Mouse (Mus musculus) spleen, adult 2 months (tissue): ENCODE results near the gene Trim47. TPM values are rescaled to one million over a fixed set of nuclear protein-coding genes. Genes with fewer than 3 reads are reported as not detected.

Experiments
- DNase-seq, 2 experiments: peaks; one replicate each; pipeline versions ENCODE4 v3.0.0 to v3.0.0-alpha.2; 2012 to 2021; ENCODE audit warnings: low spot score in 2 of 2, low read depth in 1 of 2
- H3K27ac ChIP-seq: fragments of 200-500 bp; 2 replicates; pipeline ENCODE4 v1.5.1; 2012; ENCODE audit warnings: low read length, inconsistent platforms; ENCODE audit not compliant: insufficient read depth
- H3K27me3 ChIP-seq: fragments of 200-500 bp; 2 replicates; pipeline ENCODE4 v1.6.1; 2012; ENCODE audit warnings: mild to moderate bottlenecking, moderate library complexity, low read length, inconsistent platforms; ENCODE audit not compliant: control insufficient read depth, insufficient read depth
- H3K36me3 ChIP-seq: fragments of 200-500 bp; 2 replicates; pipeline ENCODE4 v1.6.1; 2012; ENCODE audit warnings: mild to moderate bottlenecking, low read length, inconsistent platforms; ENCODE audit not compliant: control insufficient read depth, insufficient read depth
- H3K4me1 ChIP-seq: fragments of 200-500 bp; 2 replicates; pipeline ENCODE4 v1.6.1; 2011; ENCODE audit warnings: inconsistent platforms; ENCODE audit not compliant: control insufficient read depth, insufficient read depth, insufficient read length
- H3K4me3 ChIP-seq: fragments of 200-500 bp; 2 replicates; pipeline ENCODE4 v1.5.1; 2011; ENCODE audit warnings: mild to moderate bottlenecking, inconsistent platforms; ENCODE audit not compliant: insufficient read depth, insufficient read length; ENCODE audit errors: extremely low read depth
- CTCF ChIP-seq: fragments of 200-500 bp; IDR thresholded peaks from 2 replicates; pipeline ENCODE4 v1.5.1; 2011; ENCODE audit warnings: mild to moderate bottlenecking, inconsistent platforms; ENCODE audit not compliant: insufficient read depth, insufficient read length, insufficient replicate concordance; ENCODE audit errors: extremely low read depth
- POLR2A ChIP-seq: fragments of 200-500 bp; IDR thresholded peaks from 2 replicates; pipeline ENCODE4 v1.6.1; 2011; ENCODE audit warnings: low read depth, low read length, inconsistent platforms
- WGBS: fragments of 180-500 bp; shearing (Covaris S2); methylation state at CpG from one replicate; pipeline ENCODE4 v1.1.7; 2018; 5-methylcytosine and 5-hydroxymethylcytosine counted together
- polyA plus RNA-seq: library from polyadenylated mRNA; depleted of rRNA; stranded (reverse); fragments of >200 nt; gene quantifications from 2 replicates; pipeline ENCODE4 v1.2.3, GENCODE M21; 2012

The Trim47 gene
- polyA plus RNA-seq, 1 experiment, result 19.4 TPM

DNA sequence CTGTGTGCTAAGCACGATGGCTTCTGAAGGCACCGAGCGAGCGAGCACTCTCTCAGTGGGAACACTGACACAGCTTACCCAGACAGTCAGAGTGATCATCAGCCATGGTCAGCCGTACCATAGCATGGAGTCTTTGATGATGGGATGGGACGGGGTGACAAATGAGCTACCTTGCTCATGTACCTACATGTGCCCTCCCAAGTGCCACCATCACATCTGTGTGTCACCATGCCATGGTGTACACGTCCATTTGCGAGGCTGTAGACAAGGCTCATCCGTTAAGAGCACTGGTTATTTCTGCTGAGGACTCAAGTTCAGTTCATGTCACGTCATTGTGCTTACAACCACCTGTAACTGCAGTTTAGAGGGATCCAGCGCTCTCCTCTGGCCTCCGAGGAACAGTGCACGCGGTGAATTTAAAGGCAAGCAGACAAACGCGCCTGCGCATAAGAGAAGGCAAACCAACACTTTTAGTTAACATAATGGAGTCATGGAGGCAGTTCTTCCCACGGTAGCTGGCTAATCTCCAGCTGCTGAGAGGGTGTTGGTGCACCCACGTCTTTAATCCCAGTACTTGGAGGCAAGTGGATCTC is 15.3 kb downstream of the Trim47 start:
- peaks cover 9% of the 10 kb centered on the region for H3K27me3 ChIP-seq
- 93% methylated on average over 19 of the region's 19 CpGs for WGBS
- peaks cover 10% of the 10 kb centered on the region for H3K4me1 ChIP-seq
- no peak for TF ChIP-seq POLR2A
- no peak for TF ChIP-seq CTCF
- H3K27ac ChIP-seq, result no peak overlapping the region
- H3K36me3 ChIP-seq, result peaks cover 3% of the 10 kb centered on the region; the same call in 1 of the 2 replicates
- no peak for DNase-seq
- no peak overlapping the region for H3K4me3 ChIP-seq

DNA sequence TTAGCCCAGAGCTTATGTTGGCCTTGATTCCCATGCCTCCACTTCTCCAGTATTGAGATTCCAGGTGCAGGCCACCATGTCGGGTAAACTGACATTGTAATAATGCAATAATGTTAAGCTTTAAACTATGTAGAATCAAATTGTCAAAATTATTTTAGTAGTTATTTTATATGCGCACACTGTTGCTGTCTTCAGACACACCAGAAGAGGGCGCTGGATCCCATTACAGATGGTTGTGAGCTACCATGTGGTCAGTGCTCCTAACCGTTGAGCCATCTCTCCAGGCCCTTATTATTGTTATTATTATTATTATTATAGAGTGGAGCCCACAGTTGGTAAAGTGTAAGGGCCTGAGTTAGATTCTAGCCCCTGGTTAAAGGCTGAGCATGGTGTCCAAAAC is 15.9 kb downstream of the Trim47 start:
- 0 out of 2 replicates have a peak, but pooled peaks cover 2% of the 10 kb centered on the region for H3K36me3 ChIP-seq
- 86% methylated on average over 4 of the region's 4 CpGs for WGBS

GRCm38 (mm10) chr11:116110540-116110939 is 16.5 kb downstream of the Trim47 start:
- Histone ChIP-seq H3K27ac (peak overlapping the region; percentile 72), H3K27me3 (peaks cover 9% of the 10 kb centered on the region), H3K4me3 (peak overlapping the region; percentile 46; the same call in 1 of the 2 replicates), H3K36me3 (no peaks in the 10 kb centered on the region), H3K4me1 (peaks cover 10% of the 10 kb centered on the region)
- no peak for TF ChIP-seq CTCF
- no peak for TF ChIP-seq POLR2A
- WGBS, result 21% methylated on average over 10 of the region's 10 CpGs
- DNase-seq, result no peak

More for the DNA sequence above, 15.9 kb downstream of the Trim47 start:
- Histone ChIP-seq H3K27me3 (peaks cover 9% of the 10 kb centered on the region), H3K4me3 (no peak overlapping the region), H3K4me1 (peaks cover 10% of the 10 kb centered on the region), H3K27ac (peak overlapping the region; percentile 55)
- no peak for DNase-seq
- no peak for TF ChIP-seq POLR2A
- no peak for TF ChIP-seq CTCF

DNA sequence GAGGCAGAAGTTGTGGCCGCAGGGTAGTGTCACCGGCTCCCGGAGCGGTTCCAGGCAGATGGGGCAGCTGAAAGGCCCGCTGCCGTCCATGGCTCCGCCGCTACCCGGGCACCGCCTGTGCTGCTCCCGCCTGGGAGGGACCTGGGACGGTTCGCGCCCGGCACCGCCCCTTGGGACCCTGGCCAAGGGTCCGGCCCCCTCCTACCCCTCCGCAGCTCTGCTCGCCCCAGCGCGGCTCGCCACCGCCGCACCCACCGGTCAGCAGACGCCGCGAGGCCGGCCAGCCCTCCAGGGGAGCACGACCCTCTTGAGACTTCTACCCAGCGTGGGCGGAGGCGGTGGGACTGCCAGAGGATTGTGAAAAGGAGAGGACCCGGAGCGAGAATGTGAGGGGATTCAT is 16.9 kb downstream of the Trim47 start:
- DNase-seq, result no peak

DNA sequence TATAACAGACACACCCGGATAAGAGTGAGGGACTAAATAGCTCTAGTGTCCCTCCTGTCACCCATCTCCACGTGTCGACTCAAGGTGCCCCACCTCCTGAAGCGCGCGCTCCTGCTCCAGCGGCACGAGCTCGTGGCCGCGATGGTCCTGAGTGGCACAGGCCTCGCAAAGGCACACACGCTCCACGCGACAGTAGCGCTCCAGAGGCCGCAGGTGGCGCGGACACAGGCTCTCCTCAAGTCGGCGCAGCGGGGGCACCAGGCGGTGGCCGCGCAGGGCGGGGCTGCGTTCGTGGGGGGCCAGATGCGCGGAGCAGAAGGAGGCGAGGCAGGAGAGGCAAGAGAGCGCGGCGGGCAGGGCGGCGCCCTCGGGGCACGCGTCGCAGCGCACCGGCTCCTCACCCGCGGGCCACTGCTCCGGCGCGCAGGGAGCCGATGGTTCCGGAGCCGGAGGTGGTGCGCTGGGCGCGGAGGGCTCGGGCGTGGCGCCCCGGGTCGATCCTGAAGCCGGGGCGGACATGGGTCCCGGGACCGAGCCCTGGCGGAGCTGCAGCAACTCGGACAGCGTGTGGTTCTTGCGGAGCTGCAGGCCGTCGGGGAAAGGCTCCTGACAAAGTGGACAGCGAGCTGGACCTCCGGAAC is 17.4 kb downstream of the Trim47 start:
- WGBS, result 1% methylated on average over 61 of the region's 70 CpGs
- Histone ChIP-seq H3K36me3 (no peaks in the 10 kb centered on the region), H3K27me3 (peaks cover 9% of the 10 kb centered on the region), H3K4me1 (peaks cover 10% of the 10 kb centered on the region), H3K4me3 (peak overlapping the region; percentile 55), H3K27ac (peak overlapping the region; percentile 71)
- no peak for TF ChIP-seq POLR2A
- TF ChIP-seq CTCF, result no peak
- DNase-seq, result no peak

More for the DNA sequence above, 16.9 kb downstream of the Trim47 start:
- TF ChIP-seq CTCF (no peak), POLR2A (no peak)
- WGBS, result 4% methylated on average over 29 of the region's 35 CpGs
- H3K4me3 ChIP-seq, result peak overlapping the region; percentile 55
- peaks cover 10% of the 10 kb centered on the region for H3K4me1 ChIP-seq
- no peaks in the 10 kb centered on the region for H3K36me3 ChIP-seq
- peak overlapping the region; percentile 72 for H3K27ac ChIP-seq
- H3K27me3 ChIP-seq, result peaks cover 9% of the 10 kb centered on the region

DNA sequence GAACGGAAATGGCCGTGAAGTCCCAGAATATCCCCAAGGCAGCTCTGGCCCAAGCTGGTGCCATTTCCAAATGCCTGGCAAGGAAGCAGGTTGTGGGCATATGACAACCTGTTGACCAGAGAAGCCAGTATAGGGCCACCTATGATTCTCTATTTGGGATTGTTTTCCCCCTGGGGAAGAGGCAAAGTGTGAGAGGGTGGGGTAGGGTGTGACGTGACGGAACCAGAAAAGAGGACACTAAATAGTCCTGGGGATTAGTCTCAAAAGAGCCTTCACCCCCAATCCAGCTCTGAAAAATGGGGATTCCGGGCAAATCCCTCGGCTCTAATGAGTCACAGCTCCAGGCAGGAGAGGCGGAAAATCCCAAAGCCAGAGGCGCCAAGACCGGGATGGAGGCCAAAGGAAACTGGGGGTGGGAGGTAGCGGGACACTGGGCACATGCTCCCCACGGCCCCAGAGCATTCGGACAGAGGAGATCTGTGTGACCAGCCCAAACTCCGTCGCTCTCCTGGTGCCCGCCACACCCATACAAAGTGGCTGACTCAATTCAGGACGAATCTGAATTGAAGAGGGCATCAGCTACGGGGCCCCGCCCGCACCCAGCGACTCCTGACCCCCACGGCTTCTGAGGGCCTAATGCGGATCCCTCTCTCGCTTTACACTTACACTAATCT is 18.4 kb downstream of the Trim47 start:
- no peak for DNase-seq
- TF ChIP-seq POLR2A (no peak), CTCF (no peak)
- 52% methylated on average over 23 of the region's 23 CpGs for WGBS
- Histone ChIP-seq H3K36me3 (no peaks in the 10 kb centered on the region), H3K4me3 (peak overlapping the region; percentile 55; the same call in 1 of the 2 replicates), H3K27me3 (peaks cover 9% of the 10 kb centered on the region), H3K4me1 (peaks cover 10% of the 10 kb centered on the region), H3K27ac (peak overlapping the region; percentile 10; the same call in 1 of the 2 replicates)
